8 mouse cellular contexts compared by ENCODE assay signal in the genomic region with DNA sequence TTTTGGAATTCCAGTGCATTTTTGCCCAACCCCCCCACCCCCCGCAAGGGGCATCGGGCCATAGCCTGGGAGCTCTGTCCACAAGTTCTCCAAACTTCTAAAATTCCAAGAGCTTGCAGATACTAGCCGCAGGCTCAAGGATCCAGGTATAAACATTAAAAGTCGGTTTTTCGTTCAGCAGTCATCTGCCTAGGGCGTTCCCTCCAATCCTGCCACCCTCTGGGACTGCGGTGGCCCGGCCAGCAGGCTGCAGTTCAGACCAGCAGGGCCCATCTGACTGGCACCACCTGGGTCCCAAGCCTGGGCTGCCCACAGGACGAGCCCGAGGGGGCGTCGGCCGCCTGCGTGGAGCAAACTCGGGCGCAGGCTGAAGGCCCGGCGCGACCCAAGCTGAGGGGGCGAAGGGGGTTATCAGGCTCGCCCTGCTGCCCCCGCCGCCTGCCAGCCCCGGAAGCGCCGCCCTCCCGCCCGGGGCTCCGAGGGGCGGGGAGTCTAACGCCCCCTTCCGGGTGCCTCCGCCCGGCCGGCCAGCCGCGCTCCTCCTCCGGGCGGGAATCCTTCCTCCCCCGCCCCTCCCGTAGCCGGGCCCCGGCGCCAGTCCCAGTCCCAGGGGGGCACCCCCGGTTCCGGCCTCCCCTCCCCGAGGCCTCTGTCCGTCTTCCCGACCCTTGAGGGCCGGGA. TPM values are rescaled to one million over a fixed set of nuclear protein-coding genes. Genes with fewer than 3 reads are reported as not detected.
DNase-seq lines count a peak whose midpoint lies in the region; ATAC-seq lines count a peak whose summit lies in the region.

No protein-coding gene starts in this region.

- peak; percentile 25 for ATAC-seq in CD4-positive, CD25-positive, alpha-beta regulatory T cell, adult 4 months
- peak; percentile 60 for ATAC-seq in embryonic facial prominence, embryonic 13.5 days (ENCODE audit: insufficient number of reproducible peaks, insufficient read depth, low FRiP score, low TSS enrichment, low read depth)
- ATAC-seq in kidney, embryonic 14.5 days (ENCODE audit: low FRiP score, low TSS enrichment): peak; percentile 73
- ATAC-seq in liver, embryonic 16.5 days (ENCODE audit: low read depth): peak; percentile 65
- peak; percentile 74 for ATAC-seq in neural tube, embryonic 14.5 days (ENCODE audit: low read depth)

- H3K36me3 ChIP-seq in embryonic facial prominence, embryonic 13.5 days: no peaks in the 10 kb centered on the region
- no peaks in the 10 kb centered on the region for H3K36me3 ChIP-seq in kidney, embryonic 14.5 days (ENCODE audit: control insufficient read depth, insufficient read depth, low read length)
- H3K36me3 ChIP-seq in liver, embryonic 16.5 days (ENCODE audit: control insufficient read depth, insufficient read depth): no peaks in the 10 kb centered on the region
- H3K36me3 ChIP-seq in neural tube, embryonic 14.5 days (ENCODE audit: control insufficient read depth, insufficient read depth, low read length): no peaks in the 10 kb centered on the region

- H3K27ac ChIP-seq in embryonic facial prominence, embryonic 13.5 days: peak overlapping the region; percentile 94
- peak overlapping the region; percentile 94 for H3K27ac ChIP-seq in kidney, embryonic 14.5 days (ENCODE audit: low read depth, low read length)
- H3K27ac ChIP-seq in liver, embryonic 16.5 days (ENCODE audit: low read length): peak overlapping the region; percentile 94
- peak overlapping the region; percentile 98 for H3K27ac ChIP-seq in neural tube, embryonic 14.5 days (ENCODE audit: low read depth, low read length)

- peak overlapping the region; percentile 88 for H3K4me3 ChIP-seq in embryonic facial prominence, embryonic 13.5 days
- H3K4me3 ChIP-seq in kidney, embryonic 14.5 days (ENCODE audit: low read length): peak overlapping the region; percentile 78
- H3K4me3 ChIP-seq in liver, embryonic 16.5 days (ENCODE audit: low read depth, low read length): peak overlapping the region; percentile 91
- peak overlapping the region; percentile 85 for H3K4me3 ChIP-seq in neural tube, embryonic 14.5 days (ENCODE audit: low read depth, low read length)

- peak overlapping the region; percentile 63 for H3K4me2 ChIP-seq in embryonic facial prominence, embryonic 13.5 days
- H3K4me2 ChIP-seq in kidney, embryonic 14.5 days (replicated peaks; ENCODE audit: low read depth, low read length): peak overlapping the region; percentile 85
- peak overlapping the region; percentile 73 for H3K4me2 ChIP-seq in liver, embryonic 16.5 days (ENCODE audit: low read depth, low read length)
- H3K4me2 ChIP-seq in neural tube, embryonic 14.5 days (ENCODE audit: low read depth, low read length): peak overlapping the region; percentile 65

- under 1% methylated on average over 43 of the region's 50 CpGs for WGBS in embryonic facial prominence, embryonic 13.5 days
- WGBS in kidney, embryonic 14.5 days: under 1% methylated on average over 40 of the region's 50 CpGs
- under 1% methylated on average over 50 of the region's 50 CpGs for WGBS in liver, embryonic 16.5 days (ENCODE audit: insufficient replicate concordance)
- WGBS in neural tube, embryonic 14.5 days: 1% methylated on average over 38 of the region's 50 CpGs

- no peaks in the 10 kb centered on the region for H3K9me3 ChIP-seq in embryonic facial prominence, embryonic 13.5 days
- H3K9me3 ChIP-seq in kidney, embryonic 14.5 days (ENCODE audit: control insufficient read depth, low read length): no peaks in the 10 kb centered on the region
- no peaks in the 10 kb centered on the region for H3K9me3 ChIP-seq in liver, embryonic 16.5 days (replicated peaks; ENCODE audit: control insufficient read depth, low read length)
- H3K9me3 ChIP-seq in neural tube, embryonic 14.5 days (ENCODE audit: control insufficient read depth, low read length): no peaks in the 10 kb centered on the region

- no peaks in the 10 kb centered on the region for H3K27me3 ChIP-seq in embryonic facial prominence, embryonic 13.5 days
- H3K27me3 ChIP-seq in kidney, embryonic 14.5 days (ENCODE audit: control insufficient read depth, insufficient read depth, low read length): no peaks in the 10 kb centered on the region
- H3K27me3 ChIP-seq in liver, embryonic 16.5 days (ENCODE audit: control insufficient read depth, insufficient read depth, low read depth, low read length): no peaks in the 10 kb centered on the region
- H3K27me3 ChIP-seq in neural tube, embryonic 14.5 days (ENCODE audit: control insufficient read depth, insufficient read depth, low read length): no peaks in the 10 kb centered on the region

- H3K9ac ChIP-seq in embryonic facial prominence, embryonic 13.5 days: peak overlapping the region; percentile 96
- peak overlapping the region; percentile 97 for H3K9ac ChIP-seq in kidney, embryonic 14.5 days (ENCODE audit: low read depth, low read length)
- H3K9ac ChIP-seq in liver, embryonic 16.5 days (ENCODE audit: low read depth, low read length): peak overlapping the region; percentile 96
- peak overlapping the region; percentile 95 for H3K9ac ChIP-seq in neural tube, embryonic 14.5 days (replicated peaks; ENCODE audit: low read depth, low read length)

- peaks cover 46% of the 10 kb centered on the region for H3K4me1 ChIP-seq in embryonic facial prominence, embryonic 13.5 days
- peaks cover 18% of the 10 kb centered on the region for H3K4me1 ChIP-seq in kidney, embryonic 14.5 days (ENCODE audit: control insufficient read depth, insufficient read depth, low read length)
- H3K4me1 ChIP-seq in liver, embryonic 16.5 days (ENCODE audit: control insufficient read depth, low read depth, low read length): peaks cover 32% of the 10 kb centered on the region
- H3K4me1 ChIP-seq in neural tube, embryonic 14.5 days (ENCODE audit: control insufficient read depth, insufficient read depth, low read length): peaks cover 25% of the 10 kb centered on the region

- DNase-seq in adrenal gland, postnatal 14 days: peak; percentile 95
- DNase-seq in heart, adult 8-10 months (ENCODE audit: low spot score): peak; percentile 80
- DNase-seq in thymus, postnatal 14 days: peak; percentile 93

RNA-seq across cellular contexts. Expression of gene Sp2, which starts 5.7 kb away (rescaled TPM):
- polyA plus RNA-seq in CD4-positive, CD25-positive, alpha-beta regulatory T cell, adult 4 months (2017; shearing (Covaris generic)): 10 to 100 TPM; 19.5 to 22.9 TPM
- total RNA-seq in adrenal gland, postnatal 14 days (2021): 15.5 and 18.3 TPM in 2 replicates
- 15.9 and 18.0 TPM in 2 replicates for polyA plus RNA-seq in embryonic facial prominence, embryonic 13.5 days (2015; fragmentation: Nextera tagmentation; extraction: Ambion mirVana)
- total RNA-seq in heart, adult 8-10 months (2022): 10 to 100 TPM in 2 of 4 experiments, 1 to 10 TPM in 2; 7.8 to 13.7 (median 11.0) TPM
- 13.3 and 23.9 TPM in 2 replicates for polyA plus RNA-seq in kidney, embryonic 14.5 days (2014; fragmentation: Nextera tagmentation; extraction: Ambion mirVana)
- polyA plus RNA-seq in liver, embryonic 16.5 days (2015; fragmentation: Nextera tagmentation; extraction: Ambion mirVana): 15.8 and 18.6 TPM in 2 replicates
- 14.7 and 17.8 TPM in 2 replicates for polyA plus RNA-seq in neural tube, embryonic 14.5 days (2014; fragmentation: Nextera tagmentation; extraction: Ambion mirVana)

RNA-seq across cellular contexts. Expression of gene Pnpo, which starts 33.3 kb away (rescaled TPM):
- polyA plus RNA-seq in CD4-positive, CD25-positive, alpha-beta regulatory T cell, adult 4 months (2017; shearing (Covaris generic)): 10 to 100 TPM; 28.5 to 48.5 TPM
- 28.3 and 31.9 TPM in 2 replicates for total RNA-seq in adrenal gland, postnatal 14 days (2021)
- 19.9 and 27.9 TPM in 2 replicates for polyA plus RNA-seq in embryonic facial prominence, embryonic 13.5 days (2015; fragmentation: Nextera tagmentation; extraction: Ambion mirVana)
- total RNA-seq in heart, adult 8-10 months (2022): 10 to 100 TPM; 14.9 to 16.6 (median 16.1) TPM
- 17.3 and 28.0 TPM in 2 replicates for polyA plus RNA-seq in kidney, embryonic 14.5 days (2014; fragmentation: Nextera tagmentation; extraction: Ambion mirVana)
- 688 and 719 TPM in 2 replicates for polyA plus RNA-seq in liver, embryonic 16.5 days (2015; fragmentation: Nextera tagmentation; extraction: Ambion mirVana)
- 21.7 and 23.4 TPM in 2 replicates for polyA plus RNA-seq in neural tube, embryonic 14.5 days (2014; fragmentation: Nextera tagmentation; extraction: Ambion mirVana)

RNA-seq across cellular contexts. Expression of gene Sp6, which starts 36.1 kb away (rescaled TPM):
- polyA plus RNA-seq in CD4-positive, CD25-positive, alpha-beta regulatory T cell, adult 4 months (2017; shearing (Covaris generic)): 1 to 10 TPM; 1.7 to 3.0 TPM
- 0.22 and 0.30 TPM in 2 replicates for total RNA-seq in adrenal gland, postnatal 14 days (2021)
- polyA plus RNA-seq in embryonic facial prominence, embryonic 13.5 days (2015; fragmentation: Nextera tagmentation; extraction: Ambion mirVana): 2.1 and 3.3 TPM in 2 replicates
- total RNA-seq in heart, adult 8-10 months (2022): under 1 TPM in 3 of 4 experiments, not detected in 1; 0.08 to 0.28 (median 0.23) TPM
- polyA plus RNA-seq in kidney, embryonic 14.5 days (2014; fragmentation: Nextera tagmentation; extraction: Ambion mirVana): 0.57 and 0.60 TPM in 2 replicates
- polyA plus RNA-seq in liver, embryonic 16.5 days (2015; fragmentation: Nextera tagmentation; extraction: Ambion mirVana): not detected in 2 replicates
- polyA plus RNA-seq in neural tube, embryonic 14.5 days (2014; fragmentation: Nextera tagmentation; extraction: Ambion mirVana): 0.09 TPM in 1 of 2 replicates, not detected in the other

RNA-seq across cellular contexts. Expression of gene Prr15l, which starts 49.1 kb away (rescaled TPM):
- 1 to 10 TPM in 1 of 2 experiments, under 1 TPM in 1; 0.48 to 1.5 TPM for polyA plus RNA-seq in CD4-positive, CD25-positive, alpha-beta regulatory T cell, adult 4 months (2017; shearing (Covaris generic))
- total RNA-seq in adrenal gland, postnatal 14 days (2021): 0.37 TPM in 1 of 2 replicates, not detected in the other
- polyA plus RNA-seq in embryonic facial prominence, embryonic 13.5 days (2015; fragmentation: Nextera tagmentation; extraction: Ambion mirVana): 2.4 and 3.4 TPM in 2 replicates
- total RNA-seq in heart, adult 8-10 months (2022): 1 to 10 TPM; 1.1 to 1.7 (median 1.5) TPM
- 33.7 and 36.3 TPM in 2 replicates for polyA plus RNA-seq in kidney, embryonic 14.5 days (2014; fragmentation: Nextera tagmentation; extraction: Ambion mirVana)
- 4.8 and 7.1 TPM in 2 replicates for polyA plus RNA-seq in liver, embryonic 16.5 days (2015; fragmentation: Nextera tagmentation; extraction: Ambion mirVana)
- polyA plus RNA-seq in neural tube, embryonic 14.5 days (2014; fragmentation: Nextera tagmentation; extraction: Ambion mirVana): 0.09 and 0.36 TPM in 2 replicates

RNA-seq across cellular contexts. Expression of gene Scrn2, which starts 52.7 kb away (rescaled TPM):
- 10 to 100 TPM in 1 of 2 experiments, 1 to 10 TPM in 1; 7.3 to 14.8 TPM for polyA plus RNA-seq in CD4-positive, CD25-positive, alpha-beta regulatory T cell, adult 4 months (2017; shearing (Covaris generic))
- 15.9 and 18.3 TPM in 2 replicates for total RNA-seq in adrenal gland, postnatal 14 days (2021)
- polyA plus RNA-seq in embryonic facial prominence, embryonic 13.5 days (2015; fragmentation: Nextera tagmentation; extraction: Ambion mirVana): 25.0 and 30.6 TPM in 2 replicates
- total RNA-seq in heart, adult 8-10 months (2022): 10 to 100 TPM; 13.6 to 18.0 (median 15.4) TPM
- polyA plus RNA-seq in kidney, embryonic 14.5 days (2014; fragmentation: Nextera tagmentation; extraction: Ambion mirVana): 24.4 and 29.9 TPM in 2 replicates
- polyA plus RNA-seq in liver, embryonic 16.5 days (2015; fragmentation: Nextera tagmentation; extraction: Ambion mirVana): 11.1 and 12.2 TPM in 2 replicates
- polyA plus RNA-seq in neural tube, embryonic 14.5 days (2014; fragmentation: Nextera tagmentation; extraction: Ambion mirVana): 8.6 and 10.9 TPM in 2 replicates

Comparison
In these comparisons a context has a peak if more than half of its experiments do, and no peak if none do; other contexts are left out.
1. Peak in every context shown above with its lines: DNase-seq, ATAC-seq, H3K4me3 ChIP-seq and H3K27ac ChIP-seq.
2. RNA of gene Pnpo, which starts 33.3 kb away (polyA plus RNA-seq): 688 to 719 TPM in liver, embryonic 16.5 days; 28.5 to 48.5 TPM in CD4-positive, CD25-positive, alpha-beta regulatory T cell, adult 4 months, 17.3 to 28.0 TPM in kidney, embryonic 14.5 days, 21.7 to 23.4 TPM in neural tube, embryonic 14.5 days and 19.9 to 27.9 TPM in embryonic facial prominence, embryonic 13.5 days; every median in the first group is over 10 times any median in the second.